Mouse (Mus musculus) embryonic facial prominence, embryonic 12.5 days (tissue): Measurements from ENCODE around the gene Rps11. TPM values are rescaled to one million over a fixed set of nuclear protein-coding genes. Genes with fewer than 3 reads are reported as not detected.
"Not testable (repeated sequence)": the region's sequence is repeated elsewhere in the genome, so short reads cannot be mapped to it uniquely, and the experiment has no call there.

Source experiments
- ATAC-seq: fragments of 200-750 bp; cut with Nextera tagmentation; 2 replicates; pipeline ENCODE4 v1.8.0; 2017; ENCODE audit not compliant: insufficient number of reproducible peaks, insufficient read depth, low FRiP score, low TSS enrichment
- H3K27ac ChIP-seq: fragments of 300-500 bp; sonication (generic); 2 replicates; pipeline ENCODE4 v1.5.1; 2016; ENCODE audit warnings: mild to moderate bottlenecking
- H3K27me3 ChIP-seq: fragments of 300-500 bp; sonication (generic); 2 replicates; pipeline ENCODE4 v1.6.1; 2016; ENCODE audit warnings: mild to moderate bottlenecking, moderate library complexity
- H3K36me3 ChIP-seq: fragments of 300-500 bp; sonication (generic); 2 replicates; pipeline ENCODE4 v1.6.1; 2016; ENCODE audit warnings: mild to moderate bottlenecking
- H3K4me1 ChIP-seq: fragments of 300-500 bp; sonication (generic); 2 replicates; pipeline ENCODE4 v1.6.1; 2016
- H3K4me2 ChIP-seq: fragments of 300-500 bp; sonication (generic); replicated peaks from 2 replicates; pipeline ENCODE4 v1.6.1; 2016; ENCODE audit warnings: mild to moderate bottlenecking, moderate library complexity
- H3K4me3 ChIP-seq: fragments of 300-500 bp; sonication (generic); 2 replicates; pipeline ENCODE4 v1.5.1; 2016; ENCODE audit warnings: mild to moderate bottlenecking
- H3K9ac ChIP-seq: fragments of 300-500 bp; sonication (generic); 2 replicates; pipeline ENCODE4 v1.6.1; 2016; ENCODE audit warnings: mild to moderate bottlenecking, moderate library complexity
- H3K9me3 ChIP-seq: fragments of 300-500 bp; sonication (generic); 2 replicates; pipeline ENCODE4 v1.6.1; 2016; ENCODE audit warnings: mild to moderate bottlenecking, moderate library complexity
- WGBS: fragments of 180-500 bp; shearing (Covaris S2); methylation state at CpG from one replicate; pipeline ENCODE4 v1.1.7; 2016; 5-methylcytosine and 5-hydroxymethylcytosine counted together
- polyA plus RNA-seq: library from polyadenylated mRNA; unstranded; fragments of >200 nt; fragmentation: Nextera tagmentation; extraction: Ambion mirVana; gene quantifications from 2 replicates; pipeline ENCODE4 v1.2.1, GENCODE M21; 2016

The Rps11 gene
- polyA plus RNA-seq, 1 experiment from 2014 or later: 1,448 TPM

GRCm38 (mm10) chr7:45153586-45153985 lies 29.3 kb upstream of the Rps11 start:
- peak overlapping the region; percentile 60 for H3K4me3 ChIP-seq
- H3K27ac ChIP-seq: peak overlapping the region; percentile 95
- no peaks in the 10 kb centered on the region for H3K9me3 ChIP-seq
- peaks cover 15% of the 10 kb centered on the region for H3K36me3 ChIP-seq
- H3K4me2 ChIP-seq: peak overlapping the region; percentile 74
- 2% methylated on average over 5 of the region's 5 CpGs for WGBS
- H3K4me1 ChIP-seq: peaks cover 16% of the 10 kb centered on the region
- peak overlapping the region; percentile 78 for H3K9ac ChIP-seq
- ATAC-seq: no peak
- no peaks in the 10 kb centered on the region for H3K27me3 ChIP-seq

GRCm38 (mm10) chr7:45153052-45153451 lies 28.8 kb upstream of the Rps11 start:
- 97% methylated on average over 2 of the region's 2 CpGs for WGBS
- ATAC-seq, H3K9me3 ChIP-seq, H3K27ac ChIP-seq, H3K9ac ChIP-seq, H3K4me3 ChIP-seq, H3K27me3 ChIP-seq: not testable (repeated sequence)
- Histone ChIP-seq H3K4me1 (peaks cover 16% of the 10 kb centered on the region), H3K4me2 (0 out of 2 replicates have a peak overlapping the region, but pooled peaks have one; percentile 74), H3K36me3 (peaks cover 12% of the 10 kb centered on the region)

- Histone ChIP-seq H3K4me2 (no peak overlapping the region), H3K27me3 (no peaks in the 10 kb centered on the region), H3K4me1 (peaks cover 16% of the 10 kb centered on the region), H3K9ac (no peak overlapping the region), H3K27ac (peak overlapping the region; percentile 17; the same call in 1 of the 2 replicates), H3K9me3 (no peaks in the 10 kb centered on the region), H3K36me3 (peaks cover 20% of the 10 kb centered on the region), H3K4me3 (no peak overlapping the region)
- ATAC-seq: no peak
- 37% methylated on average over 11 of the region's 11 CpGs for WGBS
Observed at GRCm38 (mm10) chr7:45151303-45151702, 27.1 kb upstream of the Rps11 start.

DNA sequence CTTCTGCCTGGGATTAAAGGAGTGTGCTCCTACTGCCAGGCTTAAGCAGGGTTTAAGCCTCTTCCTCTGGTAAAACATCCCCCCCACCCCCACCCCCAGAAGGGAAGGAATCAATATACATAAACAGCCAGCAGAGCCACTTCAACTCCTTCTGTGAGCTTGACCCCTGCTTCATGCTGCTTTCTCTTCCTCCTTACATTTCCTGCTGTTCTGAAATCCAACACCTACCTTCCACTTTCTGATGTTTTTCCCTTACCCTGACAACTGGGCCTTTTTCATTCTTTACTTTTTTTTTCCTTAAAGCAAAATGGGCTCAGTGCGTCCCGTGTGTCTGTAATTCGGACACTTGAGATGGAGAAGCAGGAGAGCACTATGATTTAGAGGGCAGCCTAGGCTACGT lies 26.1 kb upstream of the Rps11 start:
- Histone ChIP-seq H3K9ac (peak overlapping the region; percentile 32; the same call in 1 of the 2 replicates), H3K4me1 (peaks cover 16% of the 10 kb centered on the region), H3K4me2 (no peak overlapping the region), H3K36me3 (peaks cover 30% of the 10 kb centered on the region), H3K27me3 (no peaks in the 10 kb centered on the region), H3K27ac (no peak overlapping the region), H3K4me3 (no peak overlapping the region), H3K9me3 (no peaks in the 10 kb centered on the region)
- no peak for ATAC-seq
- 40% methylated on average over 4 of the region's 4 CpGs for WGBS

DNA sequence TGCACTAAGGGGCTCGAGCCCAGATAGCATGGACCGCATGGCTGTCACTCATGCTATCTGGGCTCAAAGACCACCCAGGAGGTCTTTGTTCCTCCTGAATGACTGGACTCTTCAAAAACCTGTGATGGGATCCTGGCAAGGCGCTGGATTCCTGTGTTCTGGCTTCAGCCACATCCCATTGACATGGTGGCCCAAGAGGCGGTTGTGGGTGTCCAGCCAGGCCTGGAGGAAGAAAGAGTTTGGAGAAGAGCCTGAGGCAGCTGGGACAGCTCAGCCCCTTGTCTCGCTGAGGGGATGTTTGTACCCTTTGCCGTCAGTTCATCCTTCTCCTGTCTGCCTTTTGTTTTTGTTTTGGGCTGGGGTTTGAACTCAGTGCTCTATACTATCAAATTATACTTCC lies 25.3 kb upstream of the Rps11 start:
- H3K4me1 ChIP-seq: peaks cover 16% of the 10 kb centered on the region
- no peak overlapping the region for H3K4me2 ChIP-seq
- no peak overlapping the region for H3K9ac ChIP-seq
- no peak overlapping the region for H3K27ac ChIP-seq
- H3K27me3 ChIP-seq: no peaks in the 10 kb centered on the region
- no peaks in the 10 kb centered on the region for H3K9me3 ChIP-seq
- peaks cover 36% of the 10 kb centered on the region for H3K36me3 ChIP-seq
- WGBS: 55% methylated on average over 6 of the region's 6 CpGs
- no peak overlapping the region for H3K4me3 ChIP-seq
- no peak for ATAC-seq

DNA sequence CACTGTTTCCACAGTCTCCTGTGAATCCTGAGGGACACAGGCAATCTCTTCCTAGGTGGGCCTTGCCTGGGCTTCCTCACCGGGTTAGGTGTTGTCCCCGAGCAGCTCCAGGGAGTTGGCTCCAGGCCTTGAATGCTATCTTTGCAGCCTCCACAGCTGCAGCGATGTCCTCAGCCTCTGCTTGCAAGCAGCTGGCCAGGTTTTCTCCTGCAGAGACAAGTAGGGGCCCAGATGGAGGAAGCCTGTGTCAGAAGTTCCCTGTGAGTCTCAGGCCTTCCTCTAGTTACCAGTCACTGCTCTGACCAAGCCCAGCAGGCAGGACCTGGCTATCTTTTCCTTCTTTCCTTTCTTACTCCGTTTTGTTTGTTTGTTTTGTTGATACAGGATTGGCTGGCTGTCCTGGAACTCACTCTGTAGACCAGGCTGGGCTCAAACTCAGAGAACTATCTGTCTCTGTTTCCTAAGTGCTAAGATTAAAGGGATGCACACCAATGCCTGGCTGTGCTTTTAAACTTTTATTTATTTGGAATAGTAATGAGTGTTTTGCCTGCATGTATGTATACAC lies 24.4 kb upstream of the Rps11 start:
- Histone ChIP-seq H3K27ac (no peak overlapping the region), H3K27me3 (no peaks in the 10 kb centered on the region), H3K9ac (no peak overlapping the region), H3K36me3 (peaks cover 45% of the 10 kb centered on the region), H3K9me3 (no peaks in the 10 kb centered on the region), H3K4me1 (peaks cover 15% of the 10 kb centered on the region), H3K4me2 (no peak overlapping the region), H3K4me3 (no peak overlapping the region)
- WGBS: 62% methylated on average over 4 of the region's 4 CpGs
- no peak for ATAC-seq

- Histone ChIP-seq H3K4me1 (peaks cover 11% of the 10 kb centered on the region; the same call in 1 of the 2 replicates), H3K36me3 (peaks cover 52% of the 10 kb centered on the region), H3K27me3 (no peaks in the 10 kb centered on the region), H3K27ac (no peak overlapping the region), H3K4me2 (no peak overlapping the region), H3K9ac (no peak overlapping the region), H3K9me3 (no peaks in the 10 kb centered on the region), H3K4me3 (no peak overlapping the region)
- no peak for ATAC-seq
- WGBS: 91% methylated on average over 11 of the region's 11 CpGs
Observed at GRCm38 (mm10) chr7:45147899-45148298, 23.7 kb upstream of the Rps11 start.

- no peak for ATAC-seq
- Histone ChIP-seq H3K36me3 (peaks cover 59% of the 10 kb centered on the region), H3K4me3 (no peak overlapping the region), H3K9me3 (no peaks in the 10 kb centered on the region), H3K27ac (no peak overlapping the region), H3K4me1 (peaks cover 11% of the 10 kb centered on the region; the same call in 1 of the 2 replicates), H3K4me2 (no peak overlapping the region), H3K9ac (no peak overlapping the region), H3K27me3 (no peaks in the 10 kb centered on the region)
- 93% methylated on average over 11 of the region's 11 CpGs for WGBS
Observed at GRCm38 (mm10) chr7:45147267-45147666, 23.0 kb upstream of the Rps11 start.

GRCm38 (mm10) chr7:45145460-45145859 lies 21.2 kb upstream of the Rps11 start:
- H3K9ac ChIP-seq: no peak overlapping the region
- 98% methylated on average over 8 of the region's 8 CpGs for WGBS
- H3K4me1 ChIP-seq: 0 out of 2 replicates have a peak, but pooled peaks cover under 1% of the 10 kb centered on the region
- H3K27ac ChIP-seq: no peak overlapping the region
- ATAC-seq: no peak
- no peak overlapping the region for H3K4me2 ChIP-seq
- H3K4me3 ChIP-seq: no peak overlapping the region
- no peaks in the 10 kb centered on the region for H3K9me3 ChIP-seq
- H3K36me3 ChIP-seq: peaks cover 62% of the 10 kb centered on the region
- H3K27me3 ChIP-seq: no peaks in the 10 kb centered on the region

DNA sequence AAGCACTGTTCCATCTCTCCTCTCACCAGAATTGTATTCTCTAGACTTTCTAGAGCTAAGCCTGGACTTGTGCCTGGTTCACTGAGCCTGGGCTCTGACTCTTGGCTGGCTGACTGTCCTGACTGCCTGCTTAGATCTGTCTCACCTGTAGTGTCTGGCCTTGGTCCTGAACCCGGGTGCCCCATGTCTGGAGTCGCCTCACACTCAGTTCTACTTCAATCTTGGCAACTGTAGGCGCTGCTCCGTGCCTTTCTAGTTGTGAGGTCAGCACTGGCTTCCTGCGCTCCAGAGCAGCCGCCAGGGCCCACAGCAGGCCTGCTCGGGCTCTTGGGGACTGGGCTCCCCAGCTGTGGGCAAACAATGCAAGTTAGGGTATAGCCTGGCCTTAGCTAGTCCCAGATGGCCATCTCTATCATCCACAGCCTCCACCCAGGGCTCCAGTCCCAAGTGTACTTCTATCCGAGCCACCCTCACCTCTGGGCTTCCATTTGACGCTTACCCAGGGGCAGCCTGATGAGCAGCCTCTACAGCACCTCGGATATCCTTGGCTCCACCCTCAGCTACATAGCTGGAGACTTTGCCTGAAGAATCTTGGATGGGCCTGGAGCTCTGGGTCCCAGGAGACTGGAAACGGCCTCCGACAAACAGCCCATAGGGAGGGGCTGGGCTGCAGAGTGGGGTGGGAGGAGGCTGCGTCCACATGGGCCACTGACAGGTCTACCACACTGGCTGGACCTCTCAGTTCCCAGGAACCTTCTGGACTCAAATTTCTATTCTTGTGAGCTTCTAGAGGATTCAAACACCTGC lies 20.3 kb upstream of the Rps11 start:
- Histone ChIP-seq H3K36me3 (peaks cover 62% of the 10 kb centered on the region), H3K27me3 (no peaks in the 10 kb centered on the region)

DNA sequence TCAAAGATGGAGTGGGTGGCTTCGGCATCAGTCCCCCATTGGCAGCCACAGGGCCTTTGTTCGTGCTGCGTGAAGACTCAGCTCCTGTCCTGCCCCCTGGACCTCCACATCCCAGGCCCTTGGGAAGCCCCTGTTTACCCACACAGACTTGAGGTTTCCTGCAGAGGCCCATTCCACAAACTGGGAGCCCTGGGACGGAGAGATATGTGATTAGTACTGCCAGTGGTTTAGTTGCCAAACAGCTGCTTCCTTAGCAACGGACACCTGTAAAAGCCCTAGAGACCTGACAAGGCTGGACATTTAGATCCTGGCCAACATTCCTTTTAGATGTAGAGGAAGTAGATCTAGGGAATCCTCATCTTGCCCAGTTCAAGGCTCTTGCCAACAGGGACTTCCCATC lies 17.7 kb upstream of the Rps11 start:
- Histone ChIP-seq H3K4me2 (no peak overlapping the region), H3K9me3 (no peaks in the 10 kb centered on the region), H3K9ac (no peak overlapping the region), H3K4me1 (no peaks in the 10 kb centered on the region), H3K27ac (no peak overlapping the region), H3K36me3 (peaks cover 47% of the 10 kb centered on the region), H3K4me3 (no peak overlapping the region), H3K27me3 (no peaks in the 10 kb centered on the region)
- WGBS: 86% methylated on average over 5 of the region's 5 CpGs
- no peak for ATAC-seq

More for the DNA sequence above, 20.3 kb upstream of the Rps11 start:
- Histone ChIP-seq H3K4me3 (no peak overlapping the region), H3K9ac (no peak overlapping the region), H3K4me2 (no peak overlapping the region), H3K9me3 (no peaks in the 10 kb centered on the region), H3K27ac (no peak overlapping the region), H3K4me1 (no peaks in the 10 kb centered on the region)
- 84% methylated on average over 13 of the region's 13 CpGs for WGBS
- ATAC-seq: no peak

DNA sequence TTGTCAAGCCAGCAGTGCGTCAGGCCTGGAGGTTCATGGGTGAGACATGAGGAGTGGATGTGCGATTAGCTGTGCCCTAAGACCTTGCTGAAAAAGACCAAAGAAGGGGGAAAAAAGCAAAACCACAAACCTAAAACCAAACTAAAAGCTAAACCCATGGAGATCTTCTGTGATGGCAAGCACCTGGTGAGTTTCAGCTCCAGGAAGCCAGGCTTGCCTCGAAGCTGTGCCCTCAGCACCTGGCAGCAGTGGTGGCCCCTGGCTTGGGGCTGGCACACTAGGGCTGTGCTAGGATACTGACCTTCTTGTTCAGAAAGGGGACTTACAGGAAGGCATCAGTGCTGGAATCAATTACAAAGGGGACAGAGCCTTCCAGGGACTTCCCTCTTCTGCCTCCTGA lies 17.1 kb upstream of the Rps11 start:
- peaks cover 42% of the 10 kb centered on the region for H3K36me3 ChIP-seq
- H3K9me3 ChIP-seq: no peaks in the 10 kb centered on the region
- no peak overlapping the region for H3K9ac ChIP-seq
- H3K27me3 ChIP-seq: no peaks in the 10 kb centered on the region
- ATAC-seq: no peak
- no peak overlapping the region for H3K4me2 ChIP-seq
- no peak overlapping the region for H3K4me3 ChIP-seq
- WGBS: 90% methylated on average over 3 of the region's 3 CpGs
- H3K4me1 ChIP-seq: no peaks in the 10 kb centered on the region
- H3K27ac ChIP-seq: no peak overlapping the region
